Mouse (Mus musculus) C2C12 (cell line): ENCODE measurements at regions not wholly inside any gene's neighbourhood (a gene's known extent, or its start where the extent isn't known, plus 50 kb on each side); places are given as distances from the start of the nearest gene placed in this dataset.

Source experiments
- H3K27me3 ChIP-seq: one replicate; pipeline ENCODE4 v1.6.1; 2011; ENCODE audit not compliant: control insufficient read depth, insufficient read depth, insufficient read length
- H3K36me3 ChIP-seq: one replicate; pipeline ENCODE4 v1.6.1; 2011; ENCODE audit not compliant: control insufficient read depth, insufficient read depth
- H3K4me3 ChIP-seq: one replicate; pipeline ENCODE4 v1.5.1; 2011; ENCODE audit warnings: mild to moderate bottlenecking, control low read depth; ENCODE audit not compliant: poor library complexity, insufficient read depth, severe bottlenecking
- H3K79me2 ChIP-seq: one replicate; pipeline ENCODE4 v1.6.1; 2011; ENCODE audit not compliant: control insufficient read depth, insufficient read depth
- H3K79me3 ChIP-seq: one replicate; pipeline ENCODE4 v1.6.1; 2011; ENCODE audit warnings: low read depth, control low read depth
- H3ac ChIP-seq: one replicate; pipeline ENCODE3; 2011; ENCODE audit warnings: low read depth; ENCODE audit not compliant: control insufficient read depth, insufficient read length
- CEBPB ChIP-seq: IDR thresholded peaks from one replicate; pipeline ENCODE4 v1.6.1; 2011; ENCODE audit warnings: low read depth, mild to moderate bottlenecking, control low read depth, moderate library complexity
- CTCF ChIP-seq: IDR thresholded peaks from one replicate; pipeline ENCODE4 v1.5.1; 2011; ENCODE audit not compliant: control insufficient read depth, insufficient read depth, insufficient read length
- FOSL1 ChIP-seq: IDR thresholded peaks from one replicate; pipeline ENCODE4 v1.8.0; 2011; ENCODE audit warnings: mild to moderate bottlenecking, low read length; ENCODE audit not compliant: poor library complexity, insufficient read depth, severe bottlenecking
- MAX ChIP-seq: IDR thresholded peaks from one replicate; pipeline ENCODE4 v1.6.1; 2011; ENCODE audit warnings: mild to moderate bottlenecking, control low read depth
- MYOD1 ChIP-seq: IDR thresholded peaks from one replicate; pipeline ENCODE4 v1.6.1; 2011; ENCODE audit warnings: low read depth; ENCODE audit not compliant: control insufficient read depth, insufficient read length
- MYOG ChIP-seq: IDR thresholded peaks from one replicate; pipeline ENCODE4 v1.6.1; 2011; ENCODE audit not compliant: control insufficient read depth, insufficient read length; ENCODE audit errors: extremely low read depth
- USF1 ChIP-seq: IDR thresholded peaks from one replicate; pipeline ENCODE4 v1.6.1; 2011; ENCODE audit warnings: low read depth, mild to moderate bottlenecking, control low read depth, moderate library complexity

DNA sequence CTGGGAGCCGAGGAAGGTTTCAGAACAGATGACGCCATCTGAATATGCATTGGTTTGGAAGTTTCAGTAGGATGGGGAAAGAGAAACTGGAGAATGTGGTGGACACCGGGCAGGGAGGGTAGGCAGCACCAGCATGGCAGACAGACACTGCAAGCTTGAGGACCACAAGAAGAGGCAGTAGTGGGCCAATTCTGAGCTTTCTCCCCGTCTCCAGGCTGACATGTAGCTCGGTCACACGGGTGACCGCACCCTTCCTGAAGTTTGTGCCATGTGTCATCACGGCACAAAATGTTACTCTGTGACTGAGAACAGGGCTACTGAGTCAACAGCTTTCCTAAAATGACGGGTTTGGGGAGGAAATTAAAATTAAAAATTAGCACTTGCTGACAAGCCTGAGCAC lies 60.7 kb upstream of the Arntl start:
- Histone ChIP-seq H3K79me2 (no peaks in the 10 kb centered on the region), H3K27me3 (no peaks in the 10 kb centered on the region), H3ac (peak overlapping the region; percentile 43), H3K36me3 (no peaks in the 10 kb centered on the region), H3K79me3 (no peaks in the 10 kb centered on the region), H3K4me3 (no peak overlapping the region)
- TF ChIP-seq MYOD1 = no peak
- TF ChIP-seq FOSL1 = peak; percentile 5
- TF ChIP-seq CTCF = peak; percentile 3
- no peak for TF ChIP-seq USF1
- TF ChIP-seq MAX = peak; percentile 52
- TF ChIP-seq MYOG = no peak
- no peak for TF ChIP-seq CEBPB

DNA sequence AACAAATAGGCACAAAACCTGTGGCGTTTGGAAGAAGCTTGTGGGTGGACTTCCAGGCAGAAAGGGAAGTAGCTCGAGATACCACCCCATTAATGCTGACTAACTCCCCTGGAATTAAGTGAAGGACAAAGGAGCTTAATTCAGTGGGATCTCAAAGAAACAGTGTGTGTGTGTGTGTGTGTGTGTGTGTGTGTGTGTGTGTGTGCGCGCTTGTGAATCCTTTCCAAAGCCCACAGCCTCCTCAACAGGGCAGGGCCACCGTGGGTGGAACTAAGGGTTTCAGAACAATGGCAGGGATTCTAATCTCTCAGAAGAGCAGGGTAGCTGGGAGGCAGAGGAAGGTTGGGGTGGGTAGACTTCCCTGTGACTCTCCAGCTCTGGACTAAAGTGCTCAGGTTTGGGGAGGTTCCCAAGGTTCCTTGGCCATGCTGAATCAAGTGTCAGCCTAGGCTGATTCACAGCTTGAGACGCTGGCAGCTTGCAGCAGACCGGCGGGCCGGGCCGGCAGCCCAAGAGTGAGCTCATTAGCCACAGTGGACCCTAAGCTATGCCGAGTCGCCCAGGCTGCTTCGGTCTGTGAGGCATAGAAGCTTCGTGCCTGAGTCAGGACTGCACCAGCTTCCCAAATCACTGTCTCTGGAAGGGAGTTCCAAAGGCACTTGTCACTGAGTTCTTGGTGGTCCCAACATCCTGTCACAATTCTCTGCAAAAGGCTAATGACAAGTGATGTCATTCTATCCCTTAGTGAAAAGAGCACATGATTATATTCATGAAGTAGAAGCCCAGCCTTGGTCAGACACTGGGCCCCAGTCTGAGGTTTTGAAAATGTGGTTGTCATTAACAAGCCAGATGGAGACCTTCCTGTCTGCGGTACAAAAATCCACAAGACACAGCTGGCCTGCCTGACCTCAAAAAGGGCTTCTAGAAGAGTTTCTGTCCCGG lies 59.6 kb upstream of the Arntl start:
- H3ac ChIP-seq = peak overlapping the region; percentile 16
- no peaks in the 10 kb centered on the region for H3K79me3 ChIP-seq
- H3K36me3 ChIP-seq = no peaks in the 10 kb centered on the region
- TF ChIP-seq MAX = peak; percentile 26
- peak; percentile 54 for TF ChIP-seq MYOD1
- no peak for TF ChIP-seq CEBPB
- no peak for TF ChIP-seq USF1
- no peak for TF ChIP-seq MYOG
- no peak for TF ChIP-seq FOSL1
- TF ChIP-seq CTCF = no peak
- H3K4me3 ChIP-seq = no peak overlapping the region
- no peaks in the 10 kb centered on the region for H3K27me3 ChIP-seq
- no peaks in the 10 kb centered on the region for H3K79me2 ChIP-seq

DNA sequence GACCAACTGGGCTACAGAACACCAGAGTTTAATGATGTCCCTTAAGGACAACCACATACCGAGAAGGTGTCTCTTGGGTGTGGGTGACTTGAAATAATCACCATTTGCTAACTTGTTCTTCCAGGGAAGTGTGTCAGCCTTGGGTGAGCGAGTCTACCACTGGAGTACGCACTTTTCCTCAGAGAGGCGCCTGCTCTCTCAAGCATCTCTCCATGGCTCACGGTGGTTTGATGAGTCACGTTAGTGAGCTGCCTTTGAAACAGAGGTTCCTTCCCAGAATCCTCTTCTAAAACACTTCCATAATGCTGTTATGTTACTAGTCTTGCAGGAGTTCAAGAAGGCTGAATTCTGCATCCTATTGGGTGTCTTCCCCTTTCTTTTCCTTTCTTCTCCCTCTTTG lies 58.6 kb upstream of the Arntl start:
- TF ChIP-seq MYOD1 = no peak
- peak; percentile 66 for TF ChIP-seq MAX
- TF ChIP-seq CTCF = peak; percentile 37
- TF ChIP-seq FOSL1 = peak; percentile 21
- no peak for TF ChIP-seq CEBPB
- TF ChIP-seq MYOG = no peak
- no peak for TF ChIP-seq USF1
- H3K79me2 ChIP-seq = no peaks in the 10 kb centered on the region
- no peak overlapping the region for H3K4me3 ChIP-seq
- H3K79me3 ChIP-seq = no peaks in the 10 kb centered on the region
- no peaks in the 10 kb centered on the region for H3K27me3 ChIP-seq
- H3K36me3 ChIP-seq = no peaks in the 10 kb centered on the region
- H3ac ChIP-seq = no peak overlapping the region

DNA sequence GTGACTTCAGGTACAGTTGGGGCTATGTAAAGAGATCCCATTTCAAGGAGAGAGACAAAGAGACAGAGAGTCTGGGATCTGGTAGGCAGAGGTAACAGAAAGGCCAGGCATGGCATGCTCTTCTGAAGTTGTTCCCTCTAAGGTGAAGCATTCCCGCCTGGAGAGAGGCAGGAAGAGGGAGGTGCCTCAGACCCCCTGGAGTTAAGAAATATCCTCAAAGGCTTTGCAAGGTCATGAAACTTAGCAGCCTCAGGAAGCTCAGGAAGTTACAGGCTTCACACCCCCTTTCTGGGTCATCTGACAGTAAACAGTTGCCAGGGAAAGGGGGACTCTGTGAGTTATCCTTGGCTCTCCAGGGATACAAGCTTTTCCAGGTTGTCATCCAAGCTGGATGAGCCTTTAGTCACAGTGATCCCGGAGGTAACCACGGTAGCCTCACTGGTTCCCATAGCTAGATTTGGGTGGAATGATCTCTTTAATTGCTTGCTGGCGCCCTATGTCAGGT lies 57.2 kb upstream of the Arntl start:
- Histone ChIP-seq H3ac (no peak overlapping the region), H3K79me3 (no peaks in the 10 kb centered on the region), H3K4me3 (no peak overlapping the region), H3K79me2 (no peaks in the 10 kb centered on the region), H3K27me3 (no peaks in the 10 kb centered on the region), H3K36me3 (no peaks in the 10 kb centered on the region)
- TF ChIP-seq CEBPB (no peak), MYOD1 (no peak)

DNA sequence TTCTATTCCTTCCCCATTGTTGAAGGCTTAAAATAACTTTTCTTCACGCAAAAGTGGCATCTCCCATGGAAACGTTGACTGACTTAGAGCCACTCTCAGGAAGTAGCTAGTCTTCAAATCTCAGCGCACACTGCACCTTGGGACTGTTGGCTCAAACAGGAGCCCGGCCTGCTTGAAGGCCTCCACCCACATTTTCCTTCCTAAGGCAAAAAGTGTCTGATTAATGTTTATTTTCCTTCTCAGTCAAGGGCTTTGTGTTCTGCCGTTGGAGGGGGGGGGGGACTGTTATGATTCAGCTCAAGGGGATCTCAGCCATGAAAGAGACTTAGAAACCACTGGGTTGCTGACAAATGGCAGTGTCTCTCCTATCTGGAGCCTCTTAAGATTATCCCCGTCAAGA lies 56.5 kb upstream of the Arntl start:
- Histone ChIP-seq H3ac (no peak overlapping the region), H3K79me3 (no peaks in the 10 kb centered on the region), H3K36me3 (no peaks in the 10 kb centered on the region), H3K27me3 (no peaks in the 10 kb centered on the region), H3K79me2 (no peaks in the 10 kb centered on the region), H3K4me3 (no peak overlapping the region)
- TF ChIP-seq CTCF = no peak
- TF ChIP-seq MYOD1 = no peak
- TF ChIP-seq FOSL1 = no peak
- TF ChIP-seq MYOG = no peak
- TF ChIP-seq CEBPB = no peak
- TF ChIP-seq MAX = no peak
- no peak for TF ChIP-seq USF1
